Mouse (Mus musculus) forebrain, embryonic 15.5 days (tissue): Measurements from ENCODE around the gene G3bp2. TPM values are rescaled to one million over a fixed set of nuclear protein-coding genes. Genes with fewer than 3 reads are reported as not detected.

ENCODE experiments used
- ATAC-seq: fragments of 200-750 bp; cut with Nextera tagmentation; replicated peaks from 2 replicates; pipeline ENCODE4 v1.8.0; 2017; ENCODE audit warnings: mild to moderate bottlenecking, moderate TSS enrichment, moderate library complexity
- H3K27ac ChIP-seq: fragments of 300-500 bp; sonication (generic); replicated peaks from 2 replicates; pipeline ENCODE4 v1.5.1; 2015; ENCODE audit warnings: mild to moderate bottlenecking, inconsistent platforms
- H3K27me3 ChIP-seq: fragments of 300-500 bp; sonication (generic); 2 replicates; pipeline ENCODE4 v1.6.1; 2015; ENCODE audit warnings: inconsistent platforms
- H3K36me3 ChIP-seq: fragments of 300-500 bp; sonication (generic); 2 replicates; pipeline ENCODE4 v1.6.1; 2015; ENCODE audit warnings: mild to moderate bottlenecking, inconsistent platforms
- H3K4me1 ChIP-seq: fragments of 300-500 bp; sonication (generic); 2 replicates; pipeline ENCODE4 v1.6.1; 2015; ENCODE audit warnings: inconsistent platforms
- H3K4me2 ChIP-seq: fragments of 300-500 bp; sonication (generic); replicated peaks from 2 replicates; pipeline ENCODE4 v1.6.1; 2015; ENCODE audit warnings: mild to moderate bottlenecking, inconsistent platforms
- H3K4me3 ChIP-seq: fragments of 300-500 bp; sonication (generic); 2 replicates; pipeline ENCODE4 v1.5.1; 2015; ENCODE audit warnings: mild to moderate bottlenecking, inconsistent platforms
- H3K9ac ChIP-seq: fragments of 300-500 bp; sonication (generic); replicated peaks from 2 replicates; pipeline ENCODE4 v1.6.1; 2015; ENCODE audit warnings: mild to moderate bottlenecking, inconsistent platforms
- H3K9me3 ChIP-seq: fragments of 300-500 bp; sonication (generic); 2 replicates; pipeline ENCODE4 v1.6.1; 2016; ENCODE audit warnings: inconsistent platforms
- WGBS: fragments of 180-500 bp; shearing (Covaris S2); methylation state at CpG from one replicate; pipeline ENCODE4 v1.1.7; 2015; ENCODE audit warnings: mixed read lengths; 5-methylcytosine and 5-hydroxymethylcytosine counted together
- polyA plus RNA-seq: library from polyadenylated mRNA; unstranded; fragments of >200 nt; fragmentation: Nextera tagmentation; extraction: Ambion mirVana; gene quantifications from 2 replicates; pipeline ENCODE4 v1.2.1, GENCODE M21; 2015

G3bp2 gene
- polyA plus RNA-seq, 1 experiment from 2014 or later = 349 TPM

DNA sequence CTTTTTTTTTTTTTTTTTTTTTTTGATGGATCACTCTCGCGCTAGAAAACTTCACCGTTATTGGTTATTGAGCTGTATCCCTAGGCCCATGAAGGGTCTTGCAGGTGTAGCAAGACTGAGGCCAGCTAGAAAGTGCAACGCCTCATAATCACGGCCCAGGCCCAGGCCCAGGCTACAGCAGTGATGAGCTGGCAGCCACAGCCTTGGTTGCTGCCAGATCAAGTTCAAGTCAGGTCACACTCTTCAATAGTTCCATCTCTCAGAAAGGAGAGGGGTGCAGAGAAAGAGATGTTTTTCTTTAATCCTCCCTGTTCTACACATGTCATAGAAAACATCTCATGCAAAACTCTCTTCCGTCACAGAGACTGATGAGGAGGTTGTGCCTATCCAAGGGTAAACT, 13.3 kb upstream of the G3bp2 start:
- no peaks in the 10 kb centered on the region for H3K27me3 ChIP-seq
- no peak for ATAC-seq
- H3K4me1 ChIP-seq = 0 out of 2 replicates have a peak, but pooled peaks cover 3% of the 10 kb centered on the region
- no peaks in the 10 kb centered on the region for H3K9me3 ChIP-seq
- H3K27ac ChIP-seq = no peak overlapping the region
- no peak overlapping the region for H3K9ac ChIP-seq
- H3K4me3 ChIP-seq = no peak overlapping the region
- H3K4me2 ChIP-seq = no peak overlapping the region
- H3K36me3 ChIP-seq = no peaks in the 10 kb centered on the region
- 87% methylated on average over 6 of the region's 6 CpGs for WGBS

DNA sequence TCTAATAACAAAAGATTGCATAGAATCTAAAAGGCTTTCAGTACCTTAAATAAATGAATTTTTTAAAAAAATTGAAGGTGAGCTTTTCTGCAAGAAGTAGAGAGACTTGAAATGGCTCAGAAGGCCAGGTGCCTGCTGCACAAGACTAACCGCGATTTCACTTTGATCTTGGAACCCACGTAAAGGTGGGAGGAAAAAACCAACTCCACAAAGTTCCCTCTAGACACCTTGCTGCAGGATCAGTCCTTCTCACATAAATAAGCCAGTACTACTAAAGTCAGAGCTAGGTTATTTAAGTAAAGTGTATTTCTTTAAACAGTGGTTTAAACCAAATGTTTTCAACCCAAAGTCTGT, 10.5 kb upstream of the G3bp2 start:
- WGBS = 83% methylated on average over 3 of the region's 3 CpGs

GRCm38 (mm10) chr5:92093263-92094061, 9.9 kb upstream of the G3bp2 start:
- H3K4me3 ChIP-seq = no peak overlapping the region
- no peaks in the 10 kb centered on the region for H3K9me3 ChIP-seq
- ATAC-seq = no peak
- H3K36me3 ChIP-seq = no peaks in the 10 kb centered on the region
- WGBS = 50% methylated on average over 15 of the region's 15 CpGs
- H3K4me1 ChIP-seq = 0 out of 2 replicates have a peak, but pooled peaks cover 3% of the 10 kb centered on the region
- H3K4me2 ChIP-seq = no peak overlapping the region
- H3K9ac ChIP-seq = no peak overlapping the region
- H3K27me3 ChIP-seq = no peaks in the 10 kb centered on the region
- no peak overlapping the region for H3K27ac ChIP-seq

More for the DNA sequence above, 10.5 kb upstream of the G3bp2 start:
- ATAC-seq = no peak
- Histone ChIP-seq H3K9ac (no peak overlapping the region), H3K9me3 (no peaks in the 10 kb centered on the region), H3K36me3 (no peaks in the 10 kb centered on the region), H3K4me1 (0 out of 2 replicates have a peak, but pooled peaks cover 3% of the 10 kb centered on the region), H3K27ac (no peak overlapping the region), H3K27me3 (no peaks in the 10 kb centered on the region), H3K4me2 (no peak overlapping the region), H3K4me3 (no peak overlapping the region)

- no peak overlapping the region for H3K9ac ChIP-seq
- no peaks in the 10 kb centered on the region for H3K27me3 ChIP-seq
- H3K4me3 ChIP-seq = no peak overlapping the region
- no peak overlapping the region for H3K4me2 ChIP-seq
- WGBS = 94% methylated on average over 4 of the region's 4 CpGs
- ATAC-seq = no peak
- peaks cover 5% of the 10 kb centered on the region for H3K4me1 ChIP-seq
- no peaks in the 10 kb centered on the region for H3K9me3 ChIP-seq
- no peaks in the 10 kb centered on the region for H3K36me3 ChIP-seq
- no peak overlapping the region for H3K27ac ChIP-seq
These were observed 4.0 kb upstream of the G3bp2 start for GRCm38 (mm10) chr5:92087469-92087868.

- Histone ChIP-seq H3K27me3 (no peaks in the 10 kb centered on the region), H3K4me3 (no peak overlapping the region), H3K9ac (no peak overlapping the region), H3K27ac (no peak overlapping the region), H3K4me1 (peaks cover 19% of the 10 kb centered on the region), H3K4me2 (no peak overlapping the region), H3K36me3 (no peaks in the 10 kb centered on the region), H3K9me3 (no peaks in the 10 kb centered on the region)
- WGBS = 84% methylated on average over 7 of the region's 7 CpGs
- no peak for ATAC-seq
These were observed 2.5 kb upstream of the G3bp2 start for GRCm38 (mm10) chr5:92085821-92086550.

- ATAC-seq = no peak
- no peaks in the 10 kb centered on the region for H3K36me3 ChIP-seq
- no peaks in the 10 kb centered on the region for H3K9me3 ChIP-seq
- no peaks in the 10 kb centered on the region for H3K27me3 ChIP-seq
- no peak overlapping the region for H3K9ac ChIP-seq
- H3K4me3 ChIP-seq = no peak overlapping the region
- H3K4me2 ChIP-seq = no peak overlapping the region
- WGBS = 73% methylated on average over 4 of the region's 4 CpGs
- H3K27ac ChIP-seq = no peak overlapping the region
- H3K4me1 ChIP-seq = peaks cover 27% of the 10 kb centered on the region
These were observed 1.7 kb upstream of the G3bp2 start for GRCm38 (mm10) chr5:92085246-92085645.

- H3K27ac ChIP-seq = peak overlapping the region; percentile 99
- peaks cover 34% of the 10 kb centered on the region for H3K4me1 ChIP-seq
- H3K4me3 ChIP-seq = peak overlapping the region; percentile 98
- ATAC-seq = peak; percentile 73; the same call in 1 of the 2 replicates
- peak overlapping the region; percentile 58 for H3K4me2 ChIP-seq
- H3K36me3 ChIP-seq = no peaks in the 10 kb centered on the region
- H3K9me3 ChIP-seq = no peaks in the 10 kb centered on the region
- no peaks in the 10 kb centered on the region for H3K27me3 ChIP-seq
- peak overlapping the region; percentile 97 for H3K9ac ChIP-seq
- WGBS = under 1% methylated on average over 48 of the region's 55 CpGs
These were observed 608 bp downstream of the G3bp2 start for GRCm38 (mm10) chr5:92082821-92083401.

- H3K4me2 ChIP-seq = peak overlapping the region; percentile 58
- H3K9me3 ChIP-seq = no peaks in the 10 kb centered on the region
- peak overlapping the region; percentile 98 for H3K4me3 ChIP-seq
- WGBS = 71% methylated on average over 3 of the region's 3 CpGs
- no peaks in the 10 kb centered on the region for H3K36me3 ChIP-seq
- no peak for ATAC-seq
- peaks cover 34% of the 10 kb centered on the region for H3K4me1 ChIP-seq
- H3K27me3 ChIP-seq = no peaks in the 10 kb centered on the region
- no peak overlapping the region for H3K27ac ChIP-seq
- H3K9ac ChIP-seq = no peak overlapping the region
These were observed 2.2 kb downstream of the G3bp2 start for GRCm38 (mm10) chr5:92081326-92081725.

DNA sequence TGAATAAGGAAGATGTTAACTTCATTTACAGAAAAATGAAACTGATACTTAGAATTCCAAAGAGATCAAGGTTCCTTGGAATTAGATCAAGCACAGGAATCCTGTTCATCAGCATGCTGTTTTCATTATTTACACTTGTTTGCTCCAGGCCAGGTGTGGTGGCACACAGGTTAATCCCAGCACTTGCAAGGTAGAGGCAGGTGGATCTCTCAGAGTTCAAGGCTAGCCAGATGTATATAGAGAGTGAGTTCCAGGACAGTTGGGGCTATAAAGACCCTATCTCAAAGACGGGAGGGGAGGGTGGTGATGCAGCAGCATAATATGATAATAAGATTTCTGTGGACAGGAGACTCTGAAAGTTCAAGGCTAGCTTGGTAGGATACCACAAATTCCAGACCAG, 3.1 kb downstream of the G3bp2 start:
- ATAC-seq = no peak
- Histone ChIP-seq H3K36me3 (no peaks in the 10 kb centered on the region), H3K4me2 (no peak overlapping the region), H3K27me3 (no peaks in the 10 kb centered on the region), H3K4me3 (no peak overlapping the region), H3K9ac (no peak overlapping the region), H3K27ac (no peak overlapping the region), H3K4me1 (peaks cover 34% of the 10 kb centered on the region), H3K9me3 (no peaks in the 10 kb centered on the region)
- 71% methylated on average over 1 of the region's 1 CpGs for WGBS

DNA sequence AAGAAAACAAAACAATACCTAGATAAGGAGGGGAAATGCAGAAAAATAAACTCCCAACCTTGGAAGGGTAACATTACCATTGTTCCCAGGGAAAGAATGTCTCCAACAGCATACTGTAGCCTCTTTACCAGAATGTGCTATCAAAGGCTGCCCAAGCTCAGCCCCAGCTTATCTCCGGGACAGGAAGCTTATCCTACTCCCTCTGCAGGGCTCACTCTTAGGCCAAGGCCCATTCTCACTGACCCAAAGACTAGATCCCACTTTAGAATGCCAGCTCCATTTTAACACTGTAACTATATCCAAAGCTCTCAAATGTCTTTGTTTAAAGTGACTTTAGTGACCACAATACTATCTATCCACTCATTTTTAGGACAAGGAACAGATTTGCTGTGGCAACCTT, 4.2 kb downstream of the G3bp2 start:
- H3K4me2 ChIP-seq = no peak overlapping the region
- 87% methylated on average over 1 of the region's 1 CpGs for WGBS

DNA sequence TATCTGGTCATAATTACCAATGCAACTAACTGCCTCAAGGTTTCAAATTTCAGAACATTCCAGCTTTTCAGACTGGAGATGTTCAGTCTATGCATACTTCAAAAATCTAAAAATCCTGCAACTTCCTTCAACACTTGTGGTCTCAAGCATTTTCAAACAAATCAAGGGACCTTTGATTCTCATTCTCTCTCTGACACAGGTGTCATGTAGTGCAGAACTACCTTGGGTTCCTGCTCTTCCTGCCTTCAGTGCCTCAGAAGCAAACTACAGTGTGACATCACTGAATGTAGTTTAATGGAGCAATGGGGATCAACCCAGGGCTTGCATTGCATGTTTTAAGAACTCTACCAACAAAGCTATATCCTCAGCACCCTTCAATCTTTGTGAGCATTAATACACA, 4.8 kb downstream of the G3bp2 start:
- no peaks in the 10 kb centered on the region for H3K36me3 ChIP-seq
- no peaks in the 10 kb centered on the region for H3K9me3 ChIP-seq
- no peaks in the 10 kb centered on the region for H3K27me3 ChIP-seq
- H3K4me1 ChIP-seq = peaks cover 29% of the 10 kb centered on the region
- no peak overlapping the region for H3K4me3 ChIP-seq
- no peak for ATAC-seq
- no peak overlapping the region for H3K4me2 ChIP-seq
- H3K9ac ChIP-seq = no peak overlapping the region
- H3K27ac ChIP-seq = no peak overlapping the region

More for the DNA sequence above, 4.2 kb downstream of the G3bp2 start:
- ATAC-seq = no peak
- no peak overlapping the region for H3K4me3 ChIP-seq
- no peaks in the 10 kb centered on the region for H3K36me3 ChIP-seq
- no peak overlapping the region for H3K27ac ChIP-seq
- H3K27me3 ChIP-seq = no peaks in the 10 kb centered on the region
- no peaks in the 10 kb centered on the region for H3K9me3 ChIP-seq
- no peak overlapping the region for H3K9ac ChIP-seq
- peaks cover 32% of the 10 kb centered on the region for H3K4me1 ChIP-seq

DNA sequence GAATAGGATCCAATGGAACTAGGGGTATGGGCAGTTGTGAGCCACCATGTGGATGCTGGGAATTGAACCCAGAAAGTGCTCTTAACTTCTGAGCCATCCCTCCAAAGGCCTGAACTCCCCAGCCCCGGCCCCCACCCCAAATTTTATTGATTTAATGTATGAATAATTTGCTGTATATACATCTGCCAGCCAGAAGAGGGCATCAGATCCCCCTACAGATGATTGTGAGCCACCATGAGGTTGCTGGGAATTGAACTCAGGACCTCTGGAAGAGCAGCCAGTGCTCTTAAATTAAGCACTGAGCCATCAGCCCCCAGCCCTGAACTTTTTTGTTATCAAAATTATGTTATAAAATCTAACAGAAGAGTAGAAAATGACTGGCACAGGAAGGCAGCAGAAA, 7.2 kb downstream of the G3bp2 start:
- WGBS = 89% methylated on average over 1 of the region's 1 CpGs
- Histone ChIP-seq H3K4me2 (no peak overlapping the region), H3K27me3 (no peaks in the 10 kb centered on the region), H3K27ac (no peak overlapping the region), H3K9ac (no peak overlapping the region), H3K9me3 (no peaks in the 10 kb centered on the region), H3K4me3 (no peak overlapping the region), H3K4me1 (peaks cover 18% of the 10 kb centered on the region), H3K36me3 (peaks cover 10% of the 10 kb centered on the region)
- no peak for ATAC-seq
